Mouse (Mus musculus): ENCODE data around the gene Gm20870. TPM values are rescaled to one million over a fixed set of nuclear protein-coding genes. Genes with fewer than 3 reads are reported as not detected.
"Not testable (repeated sequence)": the region's sequence is repeated elsewhere in the genome, so short reads cannot be mapped to it uniquely, and the experiment has no call there.

Gm20870 gene
- not detected in 2 replicates for polyA plus RNA-seq (2015; fragmentation: Nextera tagmentation; extraction: Ambion mirVana)

DNA sequence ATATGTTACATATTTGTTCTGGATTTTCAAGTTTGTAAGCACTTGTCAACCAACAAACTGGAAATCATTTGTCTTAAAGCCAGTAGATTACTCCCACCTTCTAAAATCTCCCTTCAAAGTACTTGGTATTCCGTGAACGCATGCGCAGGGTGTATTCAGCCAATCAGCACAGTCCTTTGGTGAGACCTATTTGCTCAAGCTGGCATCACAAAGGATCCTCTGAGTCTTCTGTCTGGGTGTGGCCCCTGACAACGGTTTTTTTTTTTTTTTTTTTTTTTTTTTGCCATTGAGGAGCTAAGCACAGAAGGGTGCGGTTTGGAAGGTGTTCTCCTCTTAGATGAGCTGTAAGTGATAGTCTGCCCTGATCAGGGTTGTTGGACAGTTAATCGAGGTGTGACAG is at the start of gene Gm20870:
TSS of gene Gm20870 (plus strand) at position 301 of the 400 bp plus-strand sequence.
- not testable (repeated sequence) for ATAC-seq (ENCODE audit: insufficient read depth, low FRiP score, low read depth); H3K4me2 ChIP-seq; H3K4me1 ChIP-seq; H3K36me3 ChIP-seq; H3K9ac ChIP-seq; H3K27ac ChIP-seq; H3K27me3 ChIP-seq (replicated peaks); H3K9me3 ChIP-seq; H3K4me3 ChIP-seq (replicated peaks)
- no CpG with 5 or more reads among the region's 6 CpGs for WGBS

Other genes starting within 250 kb of the Gm20870 start
- not detected in 2 replicates for gene Gm20869, start 222.6 kb upstream of the Gm20870 start, polyA plus RNA-seq (2015; fragmentation: Nextera tagmentation; extraction: Ambion mirVana)